Mouse (Mus musculus) urinary bladder, adult 2 months (tissue): ENCODE data around the gene Epha10. TPM values are rescaled to one million over a fixed set of nuclear protein-coding genes. Genes with fewer than 3 reads are reported as not detected.

ENCODE experiments used
- DNase-seq: peaks from one replicate; pipeline ENCODE4 v3.0.0; 2022; ENCODE audit warnings: low spot score
- polyA plus RNA-seq: library from polyadenylated mRNA; depleted of rRNA; stranded (reverse); fragments of >200 nt; gene quantifications from 2 replicates; pipeline ENCODE4 v1.2.3, GENCODE M21; 2012; rRNA removed

The Epha10 gene
- not detected in 2 replicates for polyA plus RNA-seq

DNA sequence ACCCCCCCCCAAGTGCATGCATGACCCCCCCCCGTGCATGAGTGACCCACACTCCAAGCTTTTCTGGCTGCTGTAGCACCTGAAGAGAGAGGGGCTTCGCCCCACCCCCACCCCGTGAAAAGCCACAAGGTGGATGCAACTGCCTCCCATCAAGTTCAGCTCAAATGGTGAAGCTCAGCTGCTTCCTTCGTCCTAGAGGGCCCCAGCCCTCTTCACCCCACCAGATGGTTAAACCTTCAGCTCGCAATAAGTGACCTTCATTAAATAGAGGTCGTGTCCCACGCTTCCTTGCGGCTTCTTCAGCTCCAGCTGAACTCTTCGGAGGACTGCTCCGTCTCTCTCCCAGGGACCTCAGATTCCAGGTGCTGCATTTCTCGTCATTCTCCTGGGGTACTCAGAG lies at the start of gene Epha10:
Gene Epha10, plus strand, starts transcription at position 301 of the 400 bp plus-strand sequence.
- DNase-seq: no peak

DNA sequence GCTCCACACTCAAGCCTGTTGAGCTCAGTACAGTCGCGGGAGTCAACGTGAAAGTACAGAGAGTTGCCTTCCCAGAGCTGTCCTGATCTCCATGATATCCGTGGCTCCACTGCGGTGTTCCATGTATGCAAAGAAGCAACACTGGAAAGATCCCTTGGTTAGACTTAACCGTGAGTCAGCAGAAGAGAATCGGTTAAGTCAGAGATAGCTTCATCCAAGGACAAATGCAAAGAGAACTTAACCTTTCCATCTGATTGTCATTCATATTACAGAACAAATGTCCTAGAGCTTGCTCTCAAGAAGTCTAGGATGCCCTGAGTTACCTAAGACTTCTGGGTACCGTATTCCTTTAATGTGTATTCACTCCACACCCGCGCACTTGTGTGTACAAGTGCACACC lies 47.9 kb upstream of the Epha10 start:
- DNase-seq: no peak

DNA sequence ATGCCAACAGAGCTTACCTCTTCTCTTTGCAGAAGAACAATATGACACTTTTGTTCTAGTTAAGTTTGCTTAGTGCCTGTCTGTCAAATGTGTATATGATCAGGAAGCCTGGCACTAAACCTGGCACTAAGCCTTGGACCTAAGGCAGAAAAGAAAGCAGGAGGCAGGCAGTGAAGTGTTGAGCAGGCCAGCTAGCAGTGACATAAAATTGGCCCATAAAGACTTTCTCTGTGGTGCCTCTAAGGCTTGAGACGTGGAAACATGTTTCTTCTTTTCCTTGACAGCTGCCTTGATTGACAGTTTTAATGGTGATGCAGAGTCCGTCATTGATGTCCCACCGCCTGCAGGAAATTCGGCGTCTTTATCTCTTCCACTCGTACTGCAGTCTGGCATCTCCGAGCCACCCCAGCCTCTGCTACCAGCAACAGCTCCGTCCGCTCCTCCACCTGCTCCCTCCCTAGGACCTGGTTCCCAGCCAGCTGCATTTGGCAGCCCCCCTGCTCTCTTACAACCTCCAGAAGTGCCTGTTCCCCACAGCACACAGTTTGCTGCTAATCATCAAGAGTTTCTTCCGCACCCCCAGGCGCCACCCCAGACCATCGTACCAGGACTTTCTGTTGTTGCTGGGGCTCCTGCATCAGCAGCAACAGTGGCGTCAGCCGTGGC lies 42.5 kb upstream of the Epha10 start:
- no peak for DNase-seq

DNA sequence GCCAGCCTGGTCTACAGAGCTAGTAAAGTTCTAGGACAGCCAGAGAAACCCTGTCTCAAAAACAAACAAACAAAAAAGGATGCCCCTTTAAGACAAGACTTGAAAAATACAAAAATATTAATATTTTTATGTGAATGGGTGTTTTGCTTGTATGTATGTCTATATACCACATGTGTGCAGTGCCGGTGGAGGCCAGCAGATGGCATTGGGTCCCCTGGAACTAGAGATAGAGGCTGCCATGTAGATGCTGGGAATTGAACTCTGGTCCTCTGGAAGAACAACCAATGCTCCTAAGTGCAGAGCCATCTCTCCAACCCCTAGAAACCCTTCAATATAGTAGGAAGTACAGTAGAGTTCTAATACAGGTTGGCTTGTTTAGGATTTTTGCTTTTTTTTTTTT lies 39.7 kb upstream of the Epha10 start:
- DNase-seq: no peak

DNA sequence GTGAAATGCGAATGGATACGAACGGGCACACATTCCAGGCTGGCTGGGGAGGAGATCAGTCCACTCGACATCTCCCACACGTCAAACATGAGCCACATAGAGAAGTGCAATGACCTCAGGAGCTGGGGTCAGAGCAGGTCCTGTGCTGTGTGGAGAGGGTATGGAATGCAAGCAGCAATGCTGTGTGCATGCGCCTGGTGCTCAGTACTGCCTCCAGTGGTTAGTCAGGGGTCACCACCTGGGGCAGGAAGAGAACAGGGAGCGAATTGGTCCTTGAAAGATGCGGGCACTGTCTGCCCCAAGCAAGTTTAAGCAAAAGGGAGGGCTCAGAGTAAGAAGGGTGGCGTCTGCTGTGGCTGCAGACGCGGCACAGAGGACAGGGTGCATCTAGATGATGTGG lies 37.2 kb upstream of the Epha10 start:
- no peak for DNase-seq

DNA sequence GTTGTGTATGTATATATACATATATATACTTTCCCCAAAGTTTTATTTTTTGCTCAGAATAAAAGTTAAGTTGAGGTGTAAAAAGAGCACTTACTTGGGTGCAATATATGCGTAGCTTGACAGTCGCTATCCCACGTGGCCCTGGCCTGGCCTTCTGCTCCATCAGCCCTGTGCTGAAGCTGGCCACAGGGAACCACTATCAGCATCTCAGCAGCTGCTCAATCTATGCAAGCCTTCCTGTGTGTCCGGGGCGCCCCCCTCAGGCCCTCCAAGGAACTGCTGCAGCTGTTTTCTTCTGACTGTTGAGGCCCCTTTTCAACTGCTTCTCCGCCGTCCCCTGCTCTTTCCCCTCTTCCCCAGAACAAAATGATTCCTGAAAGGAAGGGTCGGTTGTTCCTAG lies 33.1 kb upstream of the Epha10 start:
- peak; percentile 59 for DNase-seq

DNA sequence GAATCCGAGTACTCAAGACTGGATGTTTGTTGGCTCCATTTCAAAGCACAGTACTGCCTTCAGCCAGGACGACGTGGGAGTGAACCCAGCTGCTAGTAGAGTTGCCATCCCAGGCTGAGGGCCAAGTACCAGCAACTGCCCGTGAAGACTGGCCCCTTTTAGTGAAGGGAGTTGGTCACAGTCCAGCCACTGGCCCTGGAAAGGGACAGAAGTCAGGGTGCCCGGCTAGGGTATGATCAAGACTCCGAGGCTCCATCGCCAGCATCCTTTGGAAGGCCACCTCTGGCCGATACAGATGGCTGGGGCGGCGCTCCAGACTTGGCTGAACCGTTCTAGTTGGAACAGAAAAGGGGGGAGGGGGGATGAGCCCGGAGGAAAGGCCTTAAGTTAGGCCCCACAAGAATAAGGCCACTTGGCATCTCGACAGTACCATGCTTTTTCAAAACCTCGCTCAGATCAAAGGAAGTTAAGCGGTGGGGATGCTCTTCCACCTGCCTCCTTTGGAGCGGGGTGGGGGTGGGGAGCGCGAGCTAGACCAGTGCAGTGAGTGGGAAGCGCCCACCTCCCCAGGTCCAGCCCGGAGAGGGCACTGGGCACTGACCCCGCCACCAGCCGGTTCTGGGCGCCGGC lies 31.0 kb upstream of the Epha10 start:
- no peak for DNase-seq

DNA sequence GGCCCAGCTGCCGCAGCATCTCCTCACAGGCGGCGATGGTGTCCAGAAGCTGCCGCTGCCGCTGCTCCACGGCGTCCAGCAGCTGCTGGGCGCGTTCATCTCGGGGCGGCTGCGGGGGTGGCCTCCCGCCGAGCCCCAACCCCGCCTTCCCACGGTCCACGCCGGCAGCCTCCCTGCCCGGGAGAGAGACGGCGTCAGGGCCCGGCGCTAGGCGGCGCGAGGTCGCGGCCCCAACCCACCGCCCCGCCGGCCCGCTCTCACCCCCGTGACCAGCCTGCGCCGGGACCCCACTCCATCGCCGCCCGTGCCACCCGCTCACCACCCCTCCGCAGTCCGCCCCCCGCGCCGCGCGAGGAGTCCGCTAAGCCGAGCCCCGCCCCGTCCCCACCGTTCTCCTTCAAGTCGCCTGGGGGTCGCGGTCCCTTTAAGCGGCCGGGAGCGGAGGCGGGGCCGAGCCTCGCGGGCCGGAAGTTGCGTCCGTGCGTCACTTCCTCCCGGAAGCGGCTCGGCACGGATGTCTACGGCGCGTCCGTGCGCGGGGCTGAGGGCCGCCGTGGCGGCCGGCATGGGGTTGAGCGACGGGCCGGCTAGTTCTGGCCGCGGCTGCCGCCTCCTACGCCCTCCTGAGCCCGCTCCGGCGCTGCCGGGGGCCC lies 30.3 kb upstream of the Epha10 start, which contains the start of gene Yrdc:
Gene Yrdc, plus strand, starts transcription at position 419 of the 653 bp plus-strand sequence.
- DNase-seq: peak; percentile 90

DNA sequence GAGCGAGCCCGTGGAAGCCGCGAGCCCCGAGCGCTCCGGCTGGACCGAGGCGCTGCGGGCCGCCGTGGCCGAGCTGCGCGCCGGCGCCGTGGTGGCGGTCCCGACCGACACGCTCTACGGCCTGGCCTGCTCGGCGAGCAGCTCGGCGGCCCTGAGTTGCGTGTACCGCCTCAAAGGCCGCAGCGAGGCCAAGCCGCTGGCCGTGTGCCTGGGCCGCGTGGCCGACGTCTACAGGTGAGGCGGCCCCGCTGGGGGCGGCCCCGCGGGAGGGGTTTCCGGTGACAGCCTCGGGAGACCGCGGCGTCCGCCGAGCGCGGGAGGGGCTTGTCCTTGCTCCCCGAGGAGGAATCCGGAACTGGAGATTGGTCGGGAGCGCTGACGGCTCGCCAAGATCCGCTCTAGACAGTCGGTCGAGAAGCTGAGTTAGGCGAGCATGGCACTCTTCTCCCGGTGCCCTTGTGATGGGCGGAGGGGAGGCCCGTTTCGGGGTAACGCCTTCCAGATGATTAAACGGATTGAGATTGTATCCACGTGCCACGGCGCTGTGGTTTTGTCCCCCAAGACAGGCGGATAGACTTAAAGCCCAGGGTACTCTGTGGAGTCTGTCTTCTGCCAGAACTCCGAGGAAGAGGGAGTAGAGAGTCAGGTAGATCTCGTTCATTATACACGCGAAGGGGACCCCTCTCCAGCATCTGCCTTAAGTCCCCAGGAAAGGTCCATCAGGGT lies 29.6 kb upstream of the Epha10 start, which contains the start of gene 1110065P20Rik:
Gene 1110065P20Rik, minus strand, starts transcription at position 264 of the 726 bp plus-strand sequence.
- peak; percentile 69 for DNase-seq

DNA sequence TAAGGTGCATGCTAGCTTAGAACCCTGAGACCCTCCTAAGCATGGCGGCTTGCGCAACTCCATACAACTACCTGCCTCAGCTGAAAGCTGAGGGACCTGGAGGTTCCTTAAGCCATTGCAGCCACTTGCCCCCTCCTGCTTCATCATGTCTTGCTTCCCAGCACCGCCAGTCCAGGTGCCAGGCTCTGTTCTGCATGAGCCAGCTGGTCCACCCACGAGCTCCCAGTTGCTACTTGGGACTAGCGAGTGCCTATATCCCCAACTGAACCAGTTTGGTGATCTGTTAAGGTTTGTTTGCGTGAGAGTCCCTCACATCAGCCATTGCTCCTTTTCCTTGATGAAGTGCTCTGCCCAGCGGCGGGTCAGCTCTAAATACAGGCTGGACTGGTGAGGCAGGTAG lies 24.4 kb upstream of the Epha10 start:
- DNase-seq: no peak

DNA sequence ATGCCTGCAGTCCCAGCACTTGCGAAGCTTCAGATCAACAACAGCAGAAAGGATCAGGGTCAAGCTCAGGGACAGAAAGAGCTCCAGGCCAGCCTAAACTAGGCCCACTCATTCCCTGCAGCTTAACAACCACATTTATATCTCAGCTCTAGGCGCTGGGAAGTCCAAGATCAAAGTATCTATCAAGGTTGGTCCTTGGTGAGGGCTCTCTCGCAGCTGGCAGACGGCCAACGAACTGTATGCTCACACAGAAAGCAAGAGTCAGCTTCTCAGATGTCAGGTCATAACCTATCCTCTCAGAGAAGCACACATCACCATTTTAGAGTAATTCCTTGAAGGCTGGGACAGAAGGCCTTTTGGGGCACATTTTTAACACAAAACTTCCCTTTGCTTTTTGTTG lies 22.3 kb upstream of the Epha10 start:
- no peak for DNase-seq

DNA sequence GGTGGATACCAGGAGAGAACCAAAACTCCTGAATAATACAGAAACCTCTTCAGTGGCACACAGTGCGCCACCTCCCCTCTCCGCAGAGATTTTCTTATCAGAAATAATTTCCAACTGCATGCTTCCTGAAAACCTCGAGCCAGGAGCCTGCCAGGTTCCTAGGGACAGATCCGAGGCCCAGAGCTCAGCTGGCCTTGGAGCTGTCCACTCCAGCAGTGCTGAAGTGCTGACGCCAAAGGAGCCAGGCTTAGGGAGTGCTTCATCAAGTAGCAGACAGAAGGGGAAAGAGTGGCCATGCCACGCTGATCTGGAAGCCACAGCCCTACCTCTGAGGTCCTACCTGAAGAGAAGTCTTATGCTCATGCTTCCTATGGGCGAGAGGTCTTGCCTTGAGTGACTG lies 20.3 kb upstream of the Epha10 start:
- no peak for DNase-seq

DNA sequence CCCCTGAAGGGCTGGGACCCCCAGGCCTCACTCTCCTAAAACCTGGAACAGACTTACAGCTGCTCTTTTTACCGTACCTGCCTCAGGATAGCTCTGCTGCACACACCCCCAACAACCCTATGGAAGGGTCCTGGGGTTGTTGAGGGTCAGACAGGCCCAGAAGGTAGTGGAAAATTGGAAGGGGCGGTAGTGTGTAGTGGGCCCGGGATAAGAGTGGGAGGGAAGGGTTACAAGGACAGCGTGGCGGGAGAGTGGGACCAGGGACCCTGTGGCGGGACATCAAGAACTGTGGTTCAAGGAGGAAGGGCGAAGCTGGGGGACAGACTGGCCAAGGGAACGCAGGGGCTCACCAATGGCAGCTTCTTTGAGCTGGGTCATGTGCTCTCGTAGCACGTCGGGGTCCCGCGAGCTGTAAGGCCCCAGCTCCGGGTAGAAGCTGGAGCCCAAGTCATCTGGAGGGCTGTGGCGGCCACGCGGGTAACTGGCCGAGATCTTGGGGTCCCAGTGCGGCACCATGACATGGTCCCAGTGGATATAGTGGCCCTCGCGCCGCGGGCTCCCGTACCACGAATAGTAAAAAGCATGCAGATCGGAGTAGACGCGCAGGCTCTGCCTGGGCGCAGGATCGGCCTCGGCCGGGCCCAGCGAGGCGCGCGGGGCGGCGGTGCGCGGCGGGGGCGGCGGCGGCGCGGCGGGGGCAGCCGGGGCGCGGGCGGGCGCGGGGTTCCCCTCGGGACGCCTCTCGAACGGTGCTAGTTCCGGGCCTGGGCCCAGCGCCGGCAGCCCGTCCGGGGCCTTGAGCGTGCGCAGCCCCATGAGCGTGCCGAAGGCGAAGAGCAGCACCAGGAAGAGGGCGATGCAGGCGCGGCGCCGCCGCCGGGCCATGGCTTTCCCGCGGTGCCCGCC lies 19.2 kb upstream of the Epha10 start, which contains the start of gene Maneal:
Gene Maneal, minus strand, starts transcription at position 889 of the 906 bp plus-strand sequence.
- DNase-seq: no peak

DNA sequence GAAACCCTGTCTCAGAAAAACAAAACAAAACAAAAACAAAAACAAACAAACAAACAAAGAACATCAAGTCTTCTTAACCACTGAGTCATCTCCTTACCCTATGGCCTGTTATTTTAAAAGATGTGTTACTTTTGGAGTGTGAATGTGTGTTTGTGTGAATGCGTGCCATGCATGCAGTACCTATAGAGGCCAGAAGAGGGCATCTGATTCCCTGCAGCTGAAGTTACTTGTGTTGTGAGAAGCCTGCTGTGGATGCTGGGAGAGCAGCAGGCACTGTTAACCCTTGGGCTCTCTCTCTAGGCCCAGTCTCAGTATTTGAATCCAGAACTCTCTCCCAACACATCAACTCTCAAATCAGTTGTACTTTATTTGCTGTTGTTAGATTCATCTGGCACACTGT lies 8.0 kb upstream of the Epha10 start:
- DNase-seq: no peak

DNA sequence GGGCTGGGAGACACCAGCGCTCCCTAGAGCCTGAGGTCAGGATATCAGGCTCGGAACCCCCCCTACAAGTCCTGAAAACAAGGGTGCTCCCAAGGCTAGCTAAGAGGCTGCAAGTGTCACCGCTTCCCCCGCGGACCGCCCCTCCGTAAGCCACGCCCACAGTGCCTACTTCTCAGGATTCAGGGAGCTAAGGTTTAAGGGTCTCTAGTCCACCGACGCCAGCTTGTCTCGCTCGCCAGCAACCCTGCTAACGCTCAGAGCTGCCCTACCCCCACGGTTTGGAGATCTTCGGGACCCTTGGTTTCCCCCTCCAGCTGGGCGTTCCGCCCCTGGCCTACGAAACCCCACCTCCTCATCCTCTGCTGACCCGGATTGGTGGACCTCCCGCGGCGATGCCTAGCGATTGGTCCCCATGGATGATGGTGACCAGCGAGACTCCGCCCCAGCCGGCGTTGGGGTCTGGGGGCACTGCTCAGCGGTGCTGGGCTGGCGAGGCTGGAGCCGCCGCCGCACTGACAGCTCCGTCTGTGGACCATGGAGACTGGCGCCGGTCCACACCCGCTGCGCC lies 726 bp downstream of the Epha10 start:
- no peak for DNase-seq

DNA sequence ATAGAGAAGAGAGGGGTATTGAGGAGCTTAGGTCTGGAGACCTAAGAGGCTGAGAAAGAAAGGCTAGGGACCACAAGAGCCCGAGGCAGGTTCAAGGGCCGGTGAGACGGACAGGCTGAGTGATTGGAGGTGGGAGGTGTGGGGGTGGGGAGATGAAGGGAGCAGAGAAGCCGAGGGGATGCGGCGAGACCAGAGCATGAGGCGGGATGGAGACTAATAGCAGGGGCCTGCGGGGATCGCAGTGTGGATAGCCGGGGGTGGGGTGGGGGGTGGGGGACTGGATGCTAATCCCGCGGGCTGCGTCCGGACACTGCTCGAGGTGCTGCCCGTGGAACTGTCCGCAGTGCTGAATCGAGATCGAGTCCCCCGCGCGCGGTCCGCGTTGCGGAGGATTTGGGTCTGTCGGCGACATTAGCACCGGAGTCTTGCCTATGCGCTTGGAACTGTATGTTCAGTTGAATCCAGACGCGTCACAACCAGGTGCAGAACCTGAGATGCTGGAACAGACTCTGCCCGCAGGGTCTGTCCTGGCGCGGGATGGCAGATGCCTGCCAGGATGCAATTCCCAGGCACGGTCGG lies 1.5 kb downstream of the Epha10 start:
- no peak for DNase-seq

DNA sequence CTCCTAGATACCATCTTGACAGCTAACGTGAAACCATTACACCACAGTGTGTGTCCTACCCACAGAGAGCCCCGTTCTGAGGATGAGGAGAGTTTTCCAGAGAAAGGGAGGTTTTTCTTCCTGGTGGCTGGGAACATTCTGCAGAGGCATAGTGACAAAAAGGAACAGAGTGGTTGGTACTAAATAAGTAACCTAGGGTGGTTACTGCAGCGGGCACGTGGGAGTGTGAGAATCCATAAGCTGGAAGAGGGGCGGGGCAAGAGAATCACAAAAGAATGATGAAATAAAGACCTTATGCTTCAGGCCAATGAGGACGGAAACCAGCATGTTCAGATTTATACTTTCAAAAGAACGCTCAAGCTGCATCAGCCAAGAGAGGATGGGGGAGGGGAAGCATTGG lies 8.0 kb downstream of the Epha10 start:
- DNase-seq: no peak

DNA sequence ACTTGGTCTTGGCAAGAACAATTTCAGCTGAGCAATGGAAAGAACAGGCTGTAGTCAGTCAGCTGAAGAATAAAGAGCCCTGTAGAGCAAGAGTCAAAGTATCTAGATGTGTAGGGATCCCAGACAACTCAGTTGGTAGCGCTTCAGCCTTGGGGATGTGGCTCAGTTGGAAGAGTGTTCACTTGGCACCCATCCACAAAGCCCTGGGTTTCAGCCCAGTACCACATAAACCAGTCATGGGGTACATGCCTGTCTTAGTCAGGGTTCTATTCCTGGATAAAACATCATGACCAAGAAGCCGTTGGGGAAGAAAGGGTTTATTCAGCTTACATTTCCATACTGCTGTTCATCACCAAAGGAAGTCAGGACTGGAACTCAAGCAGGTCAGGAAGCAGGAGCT lies 9.2 kb downstream of the Epha10 start:
- DNase-seq: no peak

DNA sequence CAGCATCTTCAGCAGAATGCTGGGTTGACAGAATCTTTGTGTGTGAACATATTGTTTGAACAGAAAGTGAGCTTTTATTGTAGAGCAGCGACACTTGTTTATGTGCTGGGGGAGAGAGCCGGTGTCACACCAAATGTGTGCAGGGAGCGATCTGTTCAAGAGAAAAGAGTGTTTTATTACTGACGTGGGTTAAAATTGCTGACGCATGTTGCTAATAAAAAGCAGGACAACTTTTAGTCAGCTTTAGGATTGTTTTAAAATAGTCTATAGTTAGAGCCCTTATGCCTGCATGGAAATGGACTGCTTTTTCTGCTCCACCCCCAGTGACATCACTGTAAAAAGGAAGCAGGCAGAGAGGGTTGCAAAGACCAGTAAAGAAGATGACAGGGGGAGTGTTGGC lies 10.1 kb downstream of the Epha10 start:
- DNase-seq: no peak

DNA sequence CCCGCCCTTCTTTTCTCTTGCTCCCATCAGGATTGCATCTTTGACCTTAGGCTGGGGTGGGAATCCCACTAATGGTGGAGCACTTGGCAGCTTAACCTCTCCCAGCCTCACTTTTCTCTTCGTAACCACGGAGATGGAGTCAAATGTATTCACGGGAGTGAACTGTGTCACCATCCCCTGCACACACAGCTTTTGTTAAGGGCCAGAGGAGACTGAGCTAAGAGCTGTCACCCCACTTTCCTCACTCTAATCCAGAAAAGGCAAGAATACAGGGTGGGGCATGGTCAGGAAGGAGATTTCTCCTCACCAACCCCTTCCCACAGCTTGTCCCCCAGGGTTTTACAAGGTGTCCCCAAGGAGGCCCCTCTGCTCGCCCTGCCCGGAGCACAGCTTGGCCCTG lies 13.1 kb downstream of the Epha10 start:
- DNase-seq: no peak
